Mouse (Mus musculus): Measurements from ENCODE around the gene Ggt6. TPM values are rescaled to one million over a fixed set of nuclear protein-coding genes. Genes with fewer than 3 reads are reported as not detected.

Ggt6 gene
- polyA plus RNA-seq, 1 experiment from 2014 or later: not detected

DNA sequence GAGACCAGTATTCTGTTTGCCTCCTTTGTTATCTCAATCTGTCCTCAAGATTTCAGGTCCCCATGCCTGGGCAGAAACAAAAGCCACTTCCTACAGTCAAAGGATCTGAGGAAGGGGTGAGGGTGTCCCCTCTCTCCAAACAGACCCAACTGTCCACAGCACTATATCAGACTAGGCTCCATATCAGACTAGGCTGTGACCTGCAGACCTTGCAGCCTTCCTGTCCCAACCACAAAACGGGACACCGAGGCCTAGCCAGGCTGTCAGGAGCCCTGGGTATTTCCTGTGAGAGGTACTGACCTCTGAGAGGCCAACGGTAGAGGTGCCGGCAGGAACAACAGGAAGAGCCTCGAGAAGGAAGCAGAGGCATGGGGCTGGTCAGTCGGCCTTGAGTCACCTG is 49.2 kb downstream of the Ggt6 start:
- Histone ChIP-seq H3K4me2 (ENCODE audit: low read depth, low read length) (no peak overlapping the region), H3K9me3 (replicated peaks; ENCODE audit: control insufficient read depth, low read length) (no peaks in the 10 kb centered on the region), H3K9ac (replicated peaks; ENCODE audit: low read length) (no peak overlapping the region), H3K4me3 (ENCODE audit: low read depth, low read length) (no peak overlapping the region), H3K36me3 (replicated peaks; ENCODE audit: control insufficient read depth, insufficient read depth, low read depth, low read length) (no peaks in the 10 kb centered on the region), H3K27me3 (ENCODE audit: control insufficient read depth, insufficient read depth, low read length) (peaks cover 23% of the 10 kb centered on the region), H3K4me1 (ENCODE audit: control insufficient read depth, insufficient read depth, low read length) (no peaks in the 10 kb centered on the region), H3K27ac (replicated peaks; ENCODE audit: low read depth, low read length) (no peak overlapping the region)
- DNase-seq (ENCODE audit: low spot score): no peak
- WGBS: 45% methylated on average over 6 of the region's 6 CpGs
- no peak for ATAC-seq (replicated peaks; ENCODE audit: insufficient number of reproducible peaks, low FRiP score, low TSS enrichment, low read depth)

DNA sequence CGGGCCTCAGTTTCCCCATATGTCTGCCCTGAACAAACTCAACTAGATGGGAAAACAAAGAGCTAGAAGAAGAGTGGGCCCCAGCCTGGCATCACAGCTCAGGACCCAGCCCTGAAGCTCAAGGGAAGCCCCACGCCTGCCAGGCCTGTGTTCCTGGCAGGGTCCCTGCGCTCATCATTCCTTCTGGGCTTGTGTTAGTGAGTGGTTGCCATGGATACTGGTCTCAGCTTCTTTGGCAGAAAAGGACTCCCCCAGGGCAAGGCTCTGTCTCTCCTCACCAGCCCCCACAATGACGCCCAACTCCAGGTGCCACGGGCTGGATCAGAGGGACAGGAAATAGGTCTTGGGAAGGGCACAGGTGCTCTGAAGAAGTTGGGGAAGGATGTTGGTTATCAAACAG is 49.8 kb downstream of the Ggt6 start:
- WGBS: 54% methylated on average over 5 of the region's 5 CpGs
- Histone ChIP-seq H3K27me3 (ENCODE audit: control insufficient read depth, insufficient read depth, low read length) (peaks cover 24% of the 10 kb centered on the region), H3K9ac (replicated peaks; ENCODE audit: low read length) (no peak overlapping the region), H3K4me1 (ENCODE audit: control insufficient read depth, insufficient read depth, low read length) (no peaks in the 10 kb centered on the region), H3K4me2 (ENCODE audit: low read depth, low read length) (no peak overlapping the region), H3K27ac (replicated peaks; ENCODE audit: low read depth, low read length) (no peak overlapping the region), H3K4me3 (ENCODE audit: low read depth, low read length) (no peak overlapping the region), H3K36me3 (replicated peaks; ENCODE audit: control insufficient read depth, insufficient read depth, low read depth, low read length) (no peaks in the 10 kb centered on the region), H3K9me3 (replicated peaks; ENCODE audit: control insufficient read depth, low read length) (no peaks in the 10 kb centered on the region)
- ATAC-seq (replicated peaks; ENCODE audit: insufficient number of reproducible peaks, low FRiP score, low TSS enrichment, low read depth) (no peak), DNase-seq (ENCODE audit: low spot score) (no peak)

DNA sequence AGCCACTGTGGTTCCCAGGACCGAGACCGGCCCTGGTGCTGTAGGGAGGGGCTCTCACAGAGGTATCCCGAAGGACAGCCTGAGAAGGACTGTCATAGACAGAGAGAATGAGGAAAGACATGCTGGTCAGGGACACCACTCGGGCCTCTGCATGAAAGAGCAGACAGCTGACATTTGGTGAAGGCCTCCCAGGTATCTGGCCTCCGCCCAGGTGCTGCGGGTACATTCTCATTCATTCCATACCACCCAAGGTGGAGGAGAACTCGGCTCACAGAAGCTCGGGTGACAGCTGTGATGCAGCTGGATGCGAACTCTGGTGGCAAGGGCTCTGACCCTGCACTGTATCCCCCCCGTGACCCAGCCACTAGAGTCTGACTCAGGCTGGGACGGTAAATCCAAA is 50.6 kb downstream of the Ggt6 start:
- Histone ChIP-seq H3K36me3 (replicated peaks; ENCODE audit: control insufficient read depth, insufficient read depth, low read depth, low read length) (no peaks in the 10 kb centered on the region), H3K4me3 (ENCODE audit: low read depth, low read length) (no peak overlapping the region), H3K27ac (replicated peaks; ENCODE audit: low read depth, low read length) (no peak overlapping the region), H3K4me2 (ENCODE audit: low read depth, low read length) (no peak overlapping the region), H3K27me3 (ENCODE audit: control insufficient read depth, insufficient read depth, low read length) (peaks cover 24% of the 10 kb centered on the region), H3K4me1 (ENCODE audit: control insufficient read depth, insufficient read depth, low read length) (no peaks in the 10 kb centered on the region), H3K9ac (replicated peaks; ENCODE audit: low read length) (no peak overlapping the region), H3K9me3 (replicated peaks; ENCODE audit: control insufficient read depth, low read length) (no peaks in the 10 kb centered on the region)
- ATAC-seq (replicated peaks; ENCODE audit: insufficient number of reproducible peaks, low FRiP score, low TSS enrichment, low read depth) (no peak), DNase-seq (ENCODE audit: low spot score) (no peak)
- WGBS: 61% methylated on average over 11 of the region's 11 CpGs

DNA sequence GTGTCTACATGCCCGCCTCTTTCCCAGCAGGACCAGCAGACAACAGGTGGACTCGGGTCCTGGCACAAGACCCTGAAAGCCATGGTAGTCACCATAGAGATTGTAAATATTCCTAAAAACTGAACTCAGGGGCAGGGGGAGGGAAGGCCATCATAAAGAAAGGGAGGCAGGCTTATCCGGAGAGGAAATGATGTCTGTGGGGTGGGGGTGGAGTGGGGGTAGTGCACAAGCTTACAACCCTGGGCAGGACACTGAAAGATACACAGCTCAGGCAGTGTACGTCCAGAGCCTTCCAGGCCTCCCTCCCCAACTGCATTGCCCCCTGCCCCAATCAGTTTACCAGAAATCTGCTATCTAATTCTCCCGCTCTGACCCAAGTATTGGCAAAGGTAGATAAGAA is 51.8 kb downstream of the Ggt6 start:
- DNase-seq (ENCODE audit: low spot score) (no peak), ATAC-seq (replicated peaks; ENCODE audit: insufficient number of reproducible peaks, low FRiP score, low TSS enrichment, low read depth) (no peak)
- 65% methylated on average over 5 of the region's 5 CpGs for WGBS
- no peak overlapping the region for H3K4me2 ChIP-seq (ENCODE audit: low read depth, low read length)
- no peaks in the 10 kb centered on the region for H3K9me3 ChIP-seq (replicated peaks; ENCODE audit: control insufficient read depth, low read length)
- no peaks in the 10 kb centered on the region for H3K4me1 ChIP-seq (ENCODE audit: control insufficient read depth, insufficient read depth, low read length)
- H3K27ac ChIP-seq (replicated peaks; ENCODE audit: low read depth, low read length): no peak overlapping the region
- H3K36me3 ChIP-seq (replicated peaks; ENCODE audit: control insufficient read depth, insufficient read depth, low read depth, low read length): no peaks in the 10 kb centered on the region
- no peak overlapping the region for H3K9ac ChIP-seq (replicated peaks; ENCODE audit: low read length)
- peaks cover 24% of the 10 kb centered on the region for H3K27me3 ChIP-seq (ENCODE audit: control insufficient read depth, insufficient read depth, low read length)
- no peak overlapping the region for H3K4me3 ChIP-seq (ENCODE audit: low read depth, low read length)

DNA sequence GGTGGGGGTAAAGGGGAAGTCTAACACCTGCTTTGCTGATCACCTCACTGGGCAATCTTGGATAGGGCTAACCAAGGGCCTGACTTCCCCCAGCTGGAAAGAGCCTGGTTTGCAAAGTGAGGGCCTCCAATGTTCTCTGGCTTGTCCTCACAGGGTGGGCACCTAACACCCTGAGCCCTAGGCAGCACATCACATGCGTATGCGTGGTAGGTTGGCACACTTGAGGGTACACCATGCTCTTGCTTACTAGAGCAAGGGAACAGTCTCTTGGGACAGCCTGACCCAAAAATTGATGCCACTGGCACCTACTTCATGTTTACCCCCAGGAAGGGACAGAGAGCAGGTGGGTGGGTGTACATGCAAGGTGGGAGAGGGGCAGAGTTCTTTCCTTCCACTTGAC is 52.4 kb downstream of the Ggt6 start:
- 86% methylated on average over 2 of the region's 2 CpGs for WGBS
- no peaks in the 10 kb centered on the region for H3K36me3 ChIP-seq (replicated peaks; ENCODE audit: control insufficient read depth, insufficient read depth, low read depth, low read length)
- no peak overlapping the region for H3K4me3 ChIP-seq (ENCODE audit: low read depth, low read length)
- H3K27ac ChIP-seq (replicated peaks; ENCODE audit: low read depth, low read length): no peak overlapping the region
- 0 out of 2 replicates have a peak overlapping the region, but pooled peaks have one; percentile 0 for H3K4me2 ChIP-seq (ENCODE audit: low read depth, low read length)
- no peaks in the 10 kb centered on the region for H3K4me1 ChIP-seq (ENCODE audit: control insufficient read depth, insufficient read depth, low read length)
- H3K27me3 ChIP-seq (ENCODE audit: control insufficient read depth, insufficient read depth, low read length): peaks cover 24% of the 10 kb centered on the region
- H3K9ac ChIP-seq (replicated peaks; ENCODE audit: low read length): no peak overlapping the region
- DNase-seq (ENCODE audit: low spot score) (no peak), ATAC-seq (replicated peaks; ENCODE audit: insufficient number of reproducible peaks, low FRiP score, low TSS enrichment, low read depth) (no peak)
- H3K9me3 ChIP-seq (replicated peaks; ENCODE audit: control insufficient read depth, low read length): no peaks in the 10 kb centered on the region

Small RNAs within 50 kb of the gene (microRNA-seq; reads per million reads assigned to microRNA genes)
- gene Mir6338 (ENCODE audit: borderline number of aligned reads): not detected

Other genes starting within 250 kb of the Ggt6 start
- 0.10 TPM in 1 of 2 replicates, not detected in the other for gene Gm43951, start 228.7 kb upstream of the Ggt6 start, polyA plus RNA-seq (2014; fragmentation: Nextera tagmentation; extraction: Ambion mirVana)
- gene 4933427D14Rik, start 228.1 kb upstream of the Ggt6 start, polyA plus RNA-seq (2014; fragmentation: Nextera tagmentation; extraction: Ambion mirVana): 11.0 and 14.9 TPM in 2 replicates
- gene Txndc17, start 228.0 kb upstream of the Ggt6 start, polyA plus RNA-seq (2014; fragmentation: Nextera tagmentation; extraction: Ambion mirVana): 175 and 192 TPM in 2 replicates
- gene Med31, start 219.9 kb upstream of the Ggt6 start, polyA plus RNA-seq (2014; fragmentation: Nextera tagmentation; extraction: Ambion mirVana): 52.4 and 55.5 TPM in 2 replicates
- 0.25 TPM in 1 of 2 replicates, not detected in the other for gene Slc13a5, start 168.3 kb upstream of the Ggt6 start, polyA plus RNA-seq (2014; fragmentation: Nextera tagmentation; extraction: Ambion mirVana)
- 1.2 TPM in 2 replicates for gene Xaf1, start 133.9 kb upstream of the Ggt6 start, polyA plus RNA-seq (2014; fragmentation: Nextera tagmentation; extraction: Ambion mirVana)
- gene Fbxo39, start 121.1 kb upstream of the Ggt6 start, polyA plus RNA-seq (2014; fragmentation: Nextera tagmentation; extraction: Ambion mirVana): not detected in 2 replicates
- gene Tekt1, start 73.1 kb upstream of the Ggt6 start, polyA plus RNA-seq (2014; fragmentation: Nextera tagmentation; extraction: Ambion mirVana): 6.3 and 6.4 TPM in 2 replicates
- 8.0 TPM in 2 replicates for gene Smtnl2, start 23.8 kb upstream of the Ggt6 start, polyA plus RNA-seq (2014; fragmentation: Nextera tagmentation; extraction: Ambion mirVana)
- 171 and 191 TPM in 2 replicates for gene Mybbp1a, start 5.8 kb downstream of the Ggt6 start, polyA plus RNA-seq (2014; fragmentation: Nextera tagmentation; extraction: Ambion mirVana)
- 3.0 and 3.2 TPM in 2 replicates for gene Spns2, start 54.4 kb downstream of the Ggt6 start, polyA plus RNA-seq (2014; fragmentation: Nextera tagmentation; extraction: Ambion mirVana)
- gene Spns3, start 115.0 kb downstream of the Ggt6 start, polyA plus RNA-seq (2014; fragmentation: Nextera tagmentation; extraction: Ambion mirVana): not detected in 2 replicates
- 114 and 129 TPM in 2 replicates for gene Ube2g1, start 171.8 kb downstream of the Ggt6 start, polyA plus RNA-seq (2014; fragmentation: Nextera tagmentation; extraction: Ambion mirVana)